Mouse (Mus musculus) heart, adult 2 months (tissue): Measurements from ENCODE around the gene Agrp.

Source experiments
- CTCF ChIP-seq: fragments of 200-600 bp; IDR thresholded peaks from 2 replicates; pipeline ENCODE4 v1.8.1; 2022; ENCODE audit warnings: antibody characterized with exemption, mild to moderate bottlenecking, moderate library complexity
- POLR2A ChIP-seq: fragments of 200-500 bp; IDR thresholded peaks from 2 replicates; pipeline ENCODE4 v1.6.1; 2011; ENCODE audit warnings: mild to moderate bottlenecking, low read depth, low read length, control low read depth; ENCODE audit not compliant: insufficient read depth

DNA sequence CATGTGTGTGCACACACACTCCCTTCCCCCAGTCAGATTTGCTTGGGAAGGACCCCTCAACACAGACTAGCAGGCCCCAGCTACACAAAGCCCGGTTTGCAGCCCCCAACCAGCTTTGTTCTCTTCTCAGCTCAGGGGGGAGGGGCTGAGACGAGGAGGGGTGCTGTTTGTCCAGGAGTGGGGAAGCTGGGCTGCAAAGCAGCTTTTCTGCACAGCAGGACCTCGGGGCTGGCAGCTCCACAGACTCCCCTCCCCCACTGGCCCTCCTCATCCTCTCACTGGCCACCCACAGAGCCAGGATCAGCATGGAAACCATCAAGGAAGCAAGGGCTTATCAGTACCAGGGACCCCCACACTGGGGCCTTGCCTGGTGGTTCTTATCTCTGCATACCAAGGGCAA lies 116.1 kb downstream of the Agrp start:
- TF ChIP-seq POLR2A (no peak), CTCF (no peak)
